Mouse (Mus musculus): ENCODE results near the gene Map3k4. TPM values are rescaled to one million over a fixed set of nuclear protein-coding genes. Genes with fewer than 3 reads are reported as not detected.

The Map3k4 gene
- polyA plus RNA-seq, 1 experiment from 2014 or later: 31.5 TPM

- no peak overlapping the region for H3K9ac ChIP-seq
- no peaks in the 10 kb centered on the region for H3K27me3 ChIP-seq
- WGBS: 47% methylated on average over 21 of the region's 21 CpGs
- H3K36me3 ChIP-seq: peaks cover 22% of the 10 kb centered on the region
- peak; percentile 59 for ATAC-seq (replicated peaks; ENCODE audit: insufficient number of reproducible peaks, insufficient read depth, low FRiP score, low read depth)
- no peak overlapping the region for H3K4me3 ChIP-seq
- peak overlapping the region; percentile 38 for H3K4me2 ChIP-seq
- peaks cover 32% of the 10 kb centered on the region for H3K4me1 ChIP-seq (replicated peaks)
- no peaks in the 10 kb centered on the region for H3K9me3 ChIP-seq (replicated peaks)
- H3K27ac ChIP-seq: peak overlapping the region; percentile 81
Measured at GRCm38 (mm10) chr17:12265969-12266925, 52.3 kb downstream of the Map3k4 start.

- H3K27me3 ChIP-seq: no peaks in the 10 kb centered on the region
- H3K9ac ChIP-seq: no peak overlapping the region
- H3K4me1 ChIP-seq (replicated peaks): peaks cover 32% of the 10 kb centered on the region
- no peak overlapping the region for H3K4me2 ChIP-seq
- ATAC-seq (replicated peaks; ENCODE audit: insufficient number of reproducible peaks, insufficient read depth, low FRiP score, low read depth): no peak
- 76% methylated on average over 3 of the region's 3 CpGs for WGBS
- peaks cover 14% of the 10 kb centered on the region; the same call in 1 of the 2 replicates for H3K36me3 ChIP-seq
- H3K4me3 ChIP-seq: no peak overlapping the region
- H3K9me3 ChIP-seq (replicated peaks): no peaks in the 10 kb centered on the region
- peak overlapping the region; percentile 45; the same call in 1 of the 2 replicates for H3K27ac ChIP-seq
Measured at GRCm38 (mm10) chr17:12264293-12264692, 54.3 kb downstream of the Map3k4 start.

GRCm38 (mm10) chr17:12263787-12264186 is 54.8 kb downstream of the Map3k4 start:
- WGBS: 66% methylated on average over 13 of the region's 13 CpGs
- peak overlapping the region; percentile 45; the same call in 1 of the 2 replicates for H3K27ac ChIP-seq
- H3K9ac ChIP-seq: no peak overlapping the region
- peaks cover 18% of the 10 kb centered on the region; the same call in 1 of the 2 replicates for H3K36me3 ChIP-seq
- no peaks in the 10 kb centered on the region for H3K27me3 ChIP-seq
- H3K9me3 ChIP-seq (replicated peaks): no peaks in the 10 kb centered on the region
- no peak overlapping the region for H3K4me2 ChIP-seq
- H3K4me3 ChIP-seq: no peak overlapping the region
- peaks cover 32% of the 10 kb centered on the region for H3K4me1 ChIP-seq (replicated peaks)
- peak; percentile 61 for ATAC-seq (replicated peaks; ENCODE audit: insufficient number of reproducible peaks, insufficient read depth, low FRiP score, low read depth)

- H3K4me2 ChIP-seq: no peak overlapping the region
- H3K27me3 ChIP-seq: no peaks in the 10 kb centered on the region
- H3K4me1 ChIP-seq (replicated peaks): peaks cover 32% of the 10 kb centered on the region
- peak overlapping the region; percentile 45; the same call in 1 of the 2 replicates for H3K27ac ChIP-seq
- no peaks in the 10 kb centered on the region for H3K9me3 ChIP-seq (replicated peaks)
- WGBS: 89% methylated on average over 8 of the region's 8 CpGs
- H3K36me3 ChIP-seq: peaks cover 18% of the 10 kb centered on the region; the same call in 1 of the 2 replicates
- no peak for ATAC-seq (replicated peaks; ENCODE audit: insufficient number of reproducible peaks, insufficient read depth, low FRiP score, low read depth)
- no peak overlapping the region for H3K4me3 ChIP-seq
- no peak overlapping the region for H3K9ac ChIP-seq
Measured at GRCm38 (mm10) chr17:12262851-12263250, 55.7 kb downstream of the Map3k4 start.

DNA sequence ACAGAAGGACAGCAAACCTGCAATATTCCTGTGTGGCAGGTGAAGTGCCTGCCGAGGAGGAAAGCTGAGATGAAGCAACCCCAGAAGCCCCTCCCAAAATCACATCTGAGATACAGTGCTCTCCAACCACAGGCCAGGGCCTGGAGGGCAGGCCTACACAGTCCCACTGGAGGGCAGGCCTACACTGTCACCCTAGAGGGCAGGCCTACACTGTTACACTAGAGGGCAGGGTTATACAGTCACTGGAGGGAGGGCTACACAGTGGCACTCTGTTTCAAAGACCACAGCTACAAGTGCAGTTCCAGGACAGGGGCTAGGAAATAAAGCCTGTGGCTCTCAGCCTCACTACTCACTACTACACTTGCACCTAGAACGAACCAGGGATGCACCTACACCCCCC is 56.7 kb downstream of the Map3k4 start:
- no peak overlapping the region for H3K27ac ChIP-seq

GRCm38 (mm10) chr17:12261376-12261775 is 57.2 kb downstream of the Map3k4 start:
- no peak overlapping the region for H3K27ac ChIP-seq
- H3K36me3 ChIP-seq: peaks cover 30% of the 10 kb centered on the region; the same call in 1 of the 2 replicates
- ATAC-seq (replicated peaks; ENCODE audit: insufficient number of reproducible peaks, insufficient read depth, low FRiP score, low read depth): no peak
- 91% methylated on average over 7 of the region's 7 CpGs for WGBS
- no peak overlapping the region for H3K9ac ChIP-seq
- H3K4me3 ChIP-seq: no peak overlapping the region
- no peaks in the 10 kb centered on the region for H3K9me3 ChIP-seq (replicated peaks)
- no peak overlapping the region for H3K4me2 ChIP-seq
- H3K27me3 ChIP-seq: no peaks in the 10 kb centered on the region
- peaks cover 23% of the 10 kb centered on the region for H3K4me1 ChIP-seq (replicated peaks)

More for the DNA sequence above, 56.7 kb downstream of the Map3k4 start:
- 63% methylated on average over 2 of the region's 2 CpGs for WGBS
- no peak overlapping the region for H3K4me2 ChIP-seq
- no peak overlapping the region for H3K9ac ChIP-seq
- no peak overlapping the region for H3K4me3 ChIP-seq
- H3K4me1 ChIP-seq (replicated peaks): peaks cover 23% of the 10 kb centered on the region
- peaks cover 27% of the 10 kb centered on the region; the same call in 1 of the 2 replicates for H3K36me3 ChIP-seq
- ATAC-seq (replicated peaks; ENCODE audit: insufficient number of reproducible peaks, insufficient read depth, low FRiP score, low read depth): no peak
- no peaks in the 10 kb centered on the region for H3K27me3 ChIP-seq
- no peaks in the 10 kb centered on the region for H3K9me3 ChIP-seq (replicated peaks)

DNA sequence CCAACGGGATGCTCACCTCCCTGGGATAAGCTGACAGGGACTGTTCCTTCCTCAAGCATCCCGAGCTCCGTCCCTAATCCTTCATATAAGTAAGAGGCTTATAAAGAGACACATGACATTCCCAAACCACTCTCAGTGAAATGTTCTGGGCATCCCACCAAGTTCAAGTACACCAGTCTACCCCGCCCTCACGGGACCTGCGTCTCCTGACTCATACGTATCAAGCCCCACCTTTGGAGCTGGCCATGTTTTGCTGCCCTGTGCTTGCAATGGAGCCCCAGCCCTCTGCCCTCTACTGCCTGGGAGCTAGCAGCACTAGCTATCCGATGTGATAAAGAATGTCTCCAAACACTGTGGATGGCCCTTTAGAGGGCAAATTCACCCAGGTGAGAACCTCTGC is 58.6 kb downstream of the Map3k4 start:
- Histone ChIP-seq H3K9ac (no peak overlapping the region), H3K27me3 (no peaks in the 10 kb centered on the region), H3K4me1 (replicated peaks) (0 out of 2 replicates have a peak, but pooled peaks cover 12% of the 10 kb centered on the region), H3K36me3 (peaks cover 44% of the 10 kb centered on the region), H3K4me3 (no peak overlapping the region), H3K27ac (no peak overlapping the region), H3K4me2 (no peak overlapping the region), H3K9me3 (replicated peaks) (no peaks in the 10 kb centered on the region)
- no peak for ATAC-seq (replicated peaks; ENCODE audit: insufficient number of reproducible peaks, insufficient read depth, low FRiP score, low read depth)
- WGBS: 83% methylated on average over 8 of the region's 8 CpGs

- Histone ChIP-seq H3K27ac (no peak overlapping the region), H3K9me3 (replicated peaks) (no peaks in the 10 kb centered on the region), H3K9ac (no peak overlapping the region), H3K4me1 (replicated peaks) (0 out of 2 replicates have a peak, but pooled peaks cover 5% of the 10 kb centered on the region), H3K36me3 (peaks cover 59% of the 10 kb centered on the region), H3K27me3 (no peaks in the 10 kb centered on the region), H3K4me3 (no peak overlapping the region), H3K4me2 (no peak overlapping the region)
- ATAC-seq (replicated peaks; ENCODE audit: insufficient number of reproducible peaks, insufficient read depth, low FRiP score, low read depth): no peak
- WGBS: 59% methylated on average over 6 of the region's 6 CpGs
Measured at GRCm38 (mm10) chr17:12258517-12258916, 60.1 kb downstream of the Map3k4 start.

GRCm38 (mm10) chr17:12256142-12256541 is 62.5 kb downstream of the Map3k4 start:
- WGBS: 91% methylated on average over 11 of the region's 11 CpGs
- H3K9ac ChIP-seq: no peak overlapping the region
- 0 out of 2 replicates have a peak, but pooled peaks cover 5% of the 10 kb centered on the region for H3K4me1 ChIP-seq (replicated peaks)
- peaks cover 75% of the 10 kb centered on the region for H3K36me3 ChIP-seq
- H3K9me3 ChIP-seq (replicated peaks): 0 out of 2 replicates have a peak, but pooled peaks cover 4% of the 10 kb centered on the region
- no peak overlapping the region for H3K27ac ChIP-seq
- no peaks in the 10 kb centered on the region for H3K27me3 ChIP-seq
- no peak overlapping the region for H3K4me3 ChIP-seq
- no peak overlapping the region for H3K4me2 ChIP-seq
- ATAC-seq (replicated peaks; ENCODE audit: insufficient number of reproducible peaks, insufficient read depth, low FRiP score, low read depth): no peak

- H3K4me2 ChIP-seq: no peak overlapping the region
- H3K9ac ChIP-seq: no peak overlapping the region
- no peak overlapping the region for H3K27ac ChIP-seq
- WGBS: 87% methylated on average over 9 of the region's 9 CpGs
- no peaks in the 10 kb centered on the region for H3K4me1 ChIP-seq (replicated peaks)
- H3K27me3 ChIP-seq: no peaks in the 10 kb centered on the region
- H3K36me3 ChIP-seq: peaks cover 77% of the 10 kb centered on the region
- no peak for ATAC-seq (replicated peaks; ENCODE audit: insufficient number of reproducible peaks, insufficient read depth, low FRiP score, low read depth)
- 0 out of 2 replicates have a peak, but pooled peaks cover 4% of the 10 kb centered on the region for H3K9me3 ChIP-seq (replicated peaks)
- H3K4me3 ChIP-seq: no peak overlapping the region
Measured at GRCm38 (mm10) chr17:12250581-12250980, 68.0 kb downstream of the Map3k4 start.

GRCm38 (mm10) chr17:12249783-12250504 is 68.7 kb downstream of the Map3k4 start:
- 93% methylated on average over 19 of the region's 19 CpGs for WGBS
- Histone ChIP-seq H3K27me3 (no peaks in the 10 kb centered on the region), H3K9ac (no peak overlapping the region), H3K27ac (no peak overlapping the region), H3K36me3 (peaks cover 71% of the 10 kb centered on the region), H3K9me3 (replicated peaks) (0 out of 2 replicates have a peak, but pooled peaks cover 4% of the 10 kb centered on the region), H3K4me3 (no peak overlapping the region), H3K4me1 (replicated peaks) (no peaks in the 10 kb centered on the region), H3K4me2 (no peak overlapping the region)
- no peak for ATAC-seq (replicated peaks; ENCODE audit: insufficient number of reproducible peaks, insufficient read depth, low FRiP score, low read depth)

Measured in heart, embryonic 15.5 days (tissue).